Mouse (Mus musculus) myocyte (in vitro differentiated cells): Measurements from ENCODE around the gene Gm49392. TPM values are rescaled to one million over a fixed set of nuclear protein-coding genes. Genes with fewer than 3 reads are reported as not detected.
A peak's percentile ranks its signal among the peaks of the same experiment; 100 is the strongest.
"Not testable (repeated sequence)": the region's sequence is repeated elsewhere in the genome, so short reads cannot be mapped to it uniquely, and the experiment has no call there.

Experiments used
- H3K27me3 ChIP-seq: one replicate; pipeline ENCODE4 v1.6.1; 2011; ENCODE audit not compliant: control insufficient read depth, insufficient read depth, insufficient read length
- H3K36me3 ChIP-seq: one replicate; pipeline ENCODE4 v1.6.1; 2011; ENCODE audit not compliant: control insufficient read depth, insufficient read depth
- H3K4me2 ChIP-seq: one replicate; pipeline ENCODE4 v1.6.1; 2011; ENCODE audit warnings: low read depth, control low read depth
- H3K4me3 ChIP-seq: one replicate; pipeline ENCODE4 v1.5.1; 2011; ENCODE audit warnings: mild to moderate bottlenecking, control low read depth, moderate library complexity
- H3K79me2 ChIP-seq: one replicate; pipeline ENCODE4 v1.6.1; 2011; ENCODE audit not compliant: control insufficient read depth, insufficient read depth
- H3ac ChIP-seq: one replicate; pipeline ENCODE4 v1.6.1; 2011; ENCODE audit not compliant: control insufficient read depth, insufficient read length
- CEBPB ChIP-seq: IDR thresholded peaks from 2 replicates; pipeline ENCODE4 v1.6.1; 2011; ENCODE audit warnings: mild to moderate bottlenecking, moderate library complexity; ENCODE audit not compliant: poor library complexity, insufficient read depth, severe bottlenecking
- E2F4 ChIP-seq: IDR thresholded peaks from one replicate; pipeline ENCODE4 v1.6.1; 2011; ENCODE audit warnings: mild to moderate bottlenecking, control low read depth, moderate library complexity; ENCODE audit not compliant: insufficient read depth
- MAX ChIP-seq: IDR thresholded peaks from one replicate; pipeline ENCODE4 v1.6.1; 2011; ENCODE audit warnings: low read depth, mild to moderate bottlenecking, control low read depth
- MYOD1 ChIP-seq, 3 experiments: IDR thresholded peaks; one replicate each; pipeline ENCODE4 v1.6.1; 2011; ENCODE audit warnings: control low read depth in 2 of 3, low read depth in 2 of 3, mild to moderate bottlenecking in 2 of 3, moderate library complexity in 1 of 3; ENCODE audit not compliant: insufficient read length in 2 of 3, control insufficient read depth in 1 of 3
- MYOG ChIP-seq, 3 experiments: IDR thresholded peaks; one replicate each; pipeline ENCODE4 v1.6.1; 2011; ENCODE audit warnings: control low read depth in 2 of 3, low read depth in 2 of 3, mild to moderate bottlenecking in 2 of 3; ENCODE audit not compliant: insufficient read length in 2 of 3, control insufficient read depth in 1 of 3, insufficient read depth in 1 of 3
- POLR2A ChIP-seq: IDR thresholded peaks from one replicate; pipeline ENCODE4 v1.6.1; 2011; ENCODE audit warnings: low read depth, mild to moderate bottlenecking, control low read depth, moderate library complexity; ENCODE audit not compliant: insufficient read length
- POLR2AphosphoS2 ChIP-seq: IDR thresholded peaks from one replicate; pipeline ENCODE4 v1.6.1; 2011; ENCODE audit warnings: low read depth, control low read depth; ENCODE audit not compliant: insufficient read length
- REST ChIP-seq: IDR thresholded peaks from one replicate; pipeline ENCODE4 v1.6.1; 2011; ENCODE audit warnings: mild to moderate bottlenecking, control low read depth, moderate library complexity; ENCODE audit not compliant: insufficient read depth, insufficient read length
- SRF ChIP-seq: IDR thresholded peaks from one replicate; pipeline ENCODE4 v1.6.1; 2011; ENCODE audit warnings: low read depth; ENCODE audit not compliant: control insufficient read depth, insufficient read length
- TCF12 ChIP-seq: IDR thresholded peaks from one replicate; pipeline ENCODE4 v1.6.1; 2011; ENCODE audit warnings: mild to moderate bottlenecking, control low read depth; ENCODE audit not compliant: poor library complexity, insufficient read depth, severe bottlenecking
- TCF3 ChIP-seq: IDR thresholded peaks from one replicate; pipeline ENCODE4 v1.6.1; 2011; ENCODE audit warnings: low read depth, control low read depth; ENCODE audit not compliant: insufficient read length
- USF1 ChIP-seq: IDR thresholded peaks from one replicate; pipeline ENCODE4 v1.6.1; 2011; ENCODE audit warnings: low read depth, mild to moderate bottlenecking, control low read depth, moderate library complexity
- polyA plus RNA-seq: library from polyadenylated mRNA; unstranded; fragments of >200 nt; fragmentation: generic; extraction: Trizol; gene quantifications from one replicate; pipeline ENCODE4 v1.2.1, GENCODE M21; 2012; ENCODE audit warnings: missing spikeins

Gm49392 gene
- 0.31 TPM for polyA plus RNA-seq

GRCm38 (mm10) chr13:60896794-60897193, at the start of gene Gm49392:
Gene Gm49392, minus strand, starts transcription at chr13:60896894.
- H3K4me3 ChIP-seq, H3K4me2 ChIP-seq, H3ac ChIP-seq: not testable (repeated sequence)

GRCm38 (mm10) chr13:60941884-60942283, 45.2 kb upstream of the Gm49392 start, which contains the start of gene Tpbpa:
Gene Tpbpa, minus strand, starts transcription at chr13:60941984.
- H3ac ChIP-seq, H3K79me2 ChIP-seq, H3K4me2 ChIP-seq, H3K27me3 ChIP-seq, H3K4me3 ChIP-seq, H3K36me3 ChIP-seq: not testable (repeated sequence)

More at GRCm38 (mm10) chr13:60896794-60897193, at the start of gene Gm49392:
- H3K79me2 ChIP-seq, H3K36me3 ChIP-seq, H3K27me3 ChIP-seq: not testable (repeated sequence)

DNA sequence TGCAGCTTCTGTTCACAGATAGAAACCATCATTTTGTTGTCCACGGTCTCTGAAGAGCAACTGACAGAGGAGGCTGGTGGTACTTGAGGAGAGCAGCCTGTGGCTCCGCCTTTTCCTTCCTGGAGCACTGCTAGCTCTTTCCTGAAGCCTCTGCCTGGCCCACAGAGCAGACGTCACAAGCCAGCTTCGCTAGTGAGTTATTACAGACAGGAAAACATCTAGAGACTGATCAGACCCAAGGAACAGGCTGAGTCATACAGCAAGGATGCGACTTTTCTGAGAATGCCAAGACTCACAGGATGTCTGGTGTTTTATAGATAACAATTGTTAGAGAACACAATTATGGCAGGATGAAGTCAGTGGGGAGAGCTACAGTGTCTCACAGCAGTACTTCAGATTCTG, 39.8 kb upstream of the Gm49392 start, which contains the start of the genes Gm49391 and Ctla2a:
Gene Gm49391 (minus strand): TSS at position 72 of the 402 bp plus-strand sequence.
Gene Ctla2a (minus strand): TSS at position 126 of the 402 bp plus-strand sequence.
- no peak within 1 kb of the TSS for H3ac ChIP-seq
- no peaks in the 10 kb centered on the region for H3K27me3 ChIP-seq
- no peaks in the 10 kb centered on the region for H3K79me2 ChIP-seq
- TF ChIP-seq MYOD1 (IDR thresholded peaks at IDR 0.05; ENCODE audit: control insufficient read depth in 1 of 3, insufficient read length in 2 of 3, low read depth in 2 of 3) (no peak), POLR2A (no peak), CEBPB (no peak), POLR2AphosphoS2 (no peak), TCF3 (no peak), SRF (no peak), USF1 (no peak), E2F4 (no peak), MYOG (IDR thresholded peaks at IDR 0.05; ENCODE audit: control insufficient read depth in 1 of 3, insufficient read depth in 1 of 3, insufficient read length in 2 of 3, low read depth in 2 of 3) (no peak), REST (no peak), MAX (no peak), TCF12 (no peak)
- H3K4me3 ChIP-seq = no peak within 1 kb of the TSS
- no peaks in the 10 kb centered on the region for H3K36me3 ChIP-seq
- H3K4me2 ChIP-seq = peak within 1 kb of the TSS; percentile 61

DNA sequence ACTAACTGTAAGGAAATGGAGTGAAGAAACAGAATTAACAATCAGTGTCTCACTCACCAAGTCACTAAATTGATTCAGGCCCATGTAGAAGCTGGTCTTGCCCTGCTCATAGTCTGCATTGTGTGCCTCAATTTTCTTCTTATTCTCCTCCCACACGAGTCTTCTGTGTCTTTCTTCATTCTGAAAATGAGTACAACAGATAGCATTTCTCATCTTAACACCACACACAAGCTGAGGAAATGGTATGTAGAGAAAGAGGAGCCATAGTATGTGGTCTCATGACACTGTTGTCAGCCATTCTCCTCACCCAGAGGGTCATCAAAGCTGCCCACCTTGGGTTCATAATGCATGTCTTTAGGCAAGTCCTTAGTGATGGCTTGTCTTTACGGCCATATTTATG, 38.8 kb upstream of the Gm49392 start, which contains the start of gene Gm49393:
Gene Gm49393 (minus strand): TSS at position 101 of the 400 bp plus-strand sequence.
- H3ac ChIP-seq, H3K36me3 ChIP-seq, H3K27me3 ChIP-seq, H3K4me3 ChIP-seq, H3K79me2 ChIP-seq: not testable (repeated sequence)
- peak within 1 kb of the TSS; percentile 61 for H3K4me2 ChIP-seq

DNA sequence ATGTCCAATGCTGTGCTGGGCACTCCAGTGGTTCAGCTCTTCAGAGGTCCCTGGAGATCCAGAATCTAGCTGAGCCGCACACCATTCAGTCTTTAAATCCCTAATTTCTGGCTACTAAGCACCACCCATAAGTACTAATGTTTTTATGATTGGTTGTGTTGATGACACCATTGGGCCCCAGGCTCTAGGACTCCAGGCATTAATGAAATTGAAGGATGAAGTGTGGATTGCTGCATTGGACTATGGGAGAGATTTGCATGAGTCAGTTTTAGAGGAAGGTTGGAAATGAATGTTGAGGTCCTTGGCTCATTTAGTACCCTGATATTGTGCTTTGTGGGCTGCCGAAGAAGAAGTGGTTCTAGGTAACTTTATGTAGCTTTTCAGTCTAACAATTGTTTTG, 8.1 kb upstream of the Gm49392 start, which contains the start of gene Tpbpb:
Gene Tpbpb (minus strand): TSS at position 101 of the 400 bp plus-strand sequence.
- not testable (repeated sequence) for H3K27me3 ChIP-seq, H3ac ChIP-seq, H3K79me2 ChIP-seq, H3K4me3 ChIP-seq, H3K4me2 ChIP-seq, H3K36me3 ChIP-seq

DNA sequence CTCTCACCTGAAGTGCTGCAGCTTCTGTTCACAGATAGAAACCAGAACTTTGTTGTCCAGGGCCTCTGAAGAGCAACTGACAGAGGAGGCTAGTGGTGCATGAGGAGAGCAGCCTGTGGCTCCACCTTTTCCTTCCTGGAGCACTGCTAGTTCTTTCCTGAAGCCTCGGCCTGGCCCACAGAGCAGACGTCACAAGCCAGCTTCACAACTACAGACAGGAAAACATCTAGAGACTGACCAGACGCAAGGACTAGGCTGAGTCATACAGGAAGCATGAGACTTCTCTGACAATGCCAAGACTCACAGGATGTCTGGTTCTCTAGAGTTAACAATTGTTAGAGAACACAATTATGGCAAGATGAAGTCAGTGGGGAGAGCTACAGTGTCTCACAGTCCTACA, 634 bp upstream of the Gm49392 start, which contains the start of gene Ctla2b:
Gene Ctla2b (minus strand): TSS at position 120 of the 400 bp plus-strand sequence.
- Histone ChIP-seq H3K4me3 (no peak within 1 kb of the TSS), H3K79me2 (no peaks in the 10 kb centered on the region)

More for the DNA sequence above, 634 bp upstream of the Gm49392 start, which contains the start of gene Ctla2b:
- Histone ChIP-seq H3ac (no peak within 1 kb of the TSS), H3K36me3 (no peaks in the 10 kb centered on the region), H3K4me2 (no peak within 1 kb of the TSS), H3K27me3 (no peaks in the 10 kb centered on the region)
- TF ChIP-seq MAX (no peak), USF1 (no peak), MYOG (IDR thresholded peaks at IDR 0.05; ENCODE audit: control insufficient read depth in 1 of 3, insufficient read depth in 1 of 3, insufficient read length in 2 of 3, low read depth in 2 of 3) (no peak), POLR2AphosphoS2 (no peak), CEBPB (no peak), POLR2A (no peak), SRF (no peak), REST (no peak)
